Mouse (Mus musculus) brain, adult 2 months (tissue): Measurements from ENCODE around the gene Chchd5.

Experiments
- DNase-seq: peaks from one replicate; pipeline ENCODE4 v3.0.0; 2011; ENCODE audit warnings: low read depth, low spot score

Chchd5 gene

GRCm38 (mm10) chr2:129129412-129129929, at the start of gene Chchd5:
Gene Chchd5, plus strand, starts transcription at chr2:129129700.
- DNase-seq = peak; percentile 99

- no peak for DNase-seq
These were observed 48.4 kb upstream of the Chchd5 start for GRCm38 (mm10) chr2:129081097-129081496.

GRCm38 (mm10) chr2:129083514-129083913, 46.0 kb upstream of the Chchd5 start:
- no peak for DNase-seq

- DNase-seq = peak; percentile 58
These were observed 44.5 kb upstream of the Chchd5 start for GRCm38 (mm10) chr2:129084959-129085358.

- DNase-seq = no peak
These were observed 42.0 kb upstream of the Chchd5 start for GRCm38 (mm10) chr2:129087520-129087919.

GRCm38 (mm10) chr2:129090370-129090769, 39.1 kb upstream of the Chchd5 start:
- DNase-seq = peak; percentile 71

- peak; percentile 54 for DNase-seq
These were observed 36.7 kb upstream of the Chchd5 start for GRCm38 (mm10) chr2:129092810-129093209.

GRCm38 (mm10) chr2:129093926-129094724, 35.4 kb upstream of the Chchd5 start:
- DNase-seq = peak; percentile 76

- DNase-seq = peak; percentile 98
These were observed 28.7 kb upstream of the Chchd5 start, which contains the start of gene Polr1b for GRCm38 (mm10) chr2:129100784-129101310. Gene Polr1b, plus strand, starts transcription at chr2:129100995.

GRCm38 (mm10) chr2:129112924-129113323, 16.6 kb upstream of the Chchd5 start:
- DNase-seq = peak; percentile 32

- no peak for DNase-seq
These were observed 13.7 kb upstream of the Chchd5 start for GRCm38 (mm10) chr2:129115706-129116367.

- DNase-seq = no peak
These were observed 13.1 kb upstream of the Chchd5 start for GRCm38 (mm10) chr2:129116368-129116739.

- DNase-seq = no peak
These were observed 11.4 kb upstream of the Chchd5 start for GRCm38 (mm10) chr2:129118061-129118460.

GRCm38 (mm10) chr2:129121986-129122385, 7.5 kb upstream of the Chchd5 start:
- DNase-seq = peak; percentile 16

- no peak for DNase-seq
These were observed 566 bp downstream of the Chchd5 start for GRCm38 (mm10) chr2:129129987-129130545.

GRCm38 (mm10) chr2:129130776-129131175, 1.3 kb downstream of the Chchd5 start:
- DNase-seq = no peak

- DNase-seq = peak; percentile 17
These were observed 2.7 kb downstream of the Chchd5 start for GRCm38 (mm10) chr2:129132231-129132630.

GRCm38 (mm10) chr2:129133006-129133805, 3.7 kb downstream of the Chchd5 start:
- DNase-seq = peak; percentile 96

- DNase-seq = peak; percentile 90
These were observed 10.4 kb downstream of the Chchd5 start for GRCm38 (mm10) chr2:129139906-129140305.

GRCm38 (mm10) chr2:129148836-129149235, 19.3 kb downstream of the Chchd5 start:
- peak; percentile 34 for DNase-seq

GRCm38 (mm10) chr2:129150386-129150785, 20.9 kb downstream of the Chchd5 start:
- DNase-seq = no peak
